ENCODE assay signal across 13 mouse cellular contexts in genomic region chr8:125686221-125686865, GRCm38 (mm10). TPM values are rescaled to one million over a fixed set of nuclear protein-coding genes. Genes with fewer than 3 reads are reported as not detected.
A peak's percentile ranks its signal among the peaks of the same experiment; 100 is the strongest.
DNase-seq lines count a peak whose midpoint lies in the region; ATAC-seq and TF ChIP-seq lines count a peak whose summit lies in the region.
"Had no signal": no experiment of that assay in that cellular context is flagged by ENCODE, and none has a peak within 500 bp of the region (broad histone marks: within the 10 kb centered on the region; RNA-seq: fewer than 3 reads in every experiment).

No protein-coding gene starts in this region.

- H3K4me1 ChIP-seq in heart, embryonic 11.5 days (ENCODE audit: control insufficient read depth, insufficient read depth, low read length) = peaks cover 17% of the 10 kb centered on the region
- peaks cover 3% of the 10 kb centered on the region; the same call in 1 of the 2 replicates for H3K4me1 ChIP-seq in heart, adult 2 months (ENCODE audit: control insufficient read depth, insufficient read depth, low read length)
- H3K4me1 ChIP-seq in kidney, embryonic 15.5 days = peaks cover 26% of the 10 kb centered on the region
- H3K4me1 ChIP-seq: midbrain, embryonic 15.5 days had no signal

- ATAC-seq in heart, embryonic 11.5 days (replicated peaks; ENCODE audit: insufficient number of reproducible peaks, low FRiP score, low TSS enrichment) = no peak
- no peak for ATAC-seq in kidney, embryonic 15.5 days (replicated peaks; ENCODE audit: low FRiP score)
- ATAC-seq: midbrain, embryonic 15.5 days had no signal

- intact Hi-C loops in heart, adult 2 months (cut with DNase I) = no loop called here

- no peak for DNase-seq in heart, adult 2 months
- peak; percentile 53 to 58 for DNase-seq in kidney, adult 8-10 months
- peak; percentile 65 for DNase-seq in brain, embryonic 14.5 days (ENCODE audit: low read depth)
- DNase-seq in kidney, postnatal 14 days = peak; percentile 58
- no peak for DNase-seq in layer of hippocampus, postnatal 36 days
- DNase-seq: adrenal gland, adult 8-10 months; cerebellum, adult 9-10 months; gastrocnemius, postnatal 10 days; lung, adult 18-20 months; retina, postnatal 1 day had no signal

- H3K27ac ChIP-seq in heart, embryonic 11.5 days (ENCODE audit: low read depth, low read length) = peak overlapping the region; percentile 35; the same call in 1 of the 2 replicates
- H3K27ac ChIP-seq in heart, adult 2 months = no peak overlapping the region
- H3K27ac ChIP-seq in kidney, embryonic 15.5 days = no peak overlapping the region
- H3K27ac ChIP-seq: midbrain, embryonic 15.5 days had no signal

- TF ChIP-seq CTCF in heart, adult 2 months (IDR thresholded peaks at IDR 0.05) = no peak
- TF ChIP-seq CTCF in brain, embryonic 14.5 days (IDR thresholded peaks at IDR 0.05; ENCODE audit: borderline replicate concordance, extremely low read depth, insufficient read depth, insufficient read length) = no peak

- H3K9ac ChIP-seq in heart, embryonic 11.5 days (ENCODE audit: low read depth, low read length) = 0 out of 2 replicates have a peak overlapping the region, but pooled peaks have one; percentile 12
- no peak overlapping the region for H3K9ac ChIP-seq in heart, adult 2 months (ENCODE audit: low read depth, low read length)
- H3K9ac ChIP-seq in kidney, embryonic 15.5 days = no peak overlapping the region
- H3K9ac ChIP-seq: midbrain, embryonic 15.5 days had no signal

- H3K79me2 ChIP-seq in heart, adult 2 months (replicated peaks; ENCODE audit: control insufficient read depth, insufficient read depth, low read length) = no peaks in the 10 kb centered on the region

- H3K4me3 ChIP-seq in heart, embryonic 11.5 days (ENCODE audit: low read depth, low read length) = no peak overlapping the region
- H3K4me3 ChIP-seq in heart, adult 2 months = no peak overlapping the region
- H3K4me3 ChIP-seq in kidney, embryonic 15.5 days (replicated peaks) = no peak overlapping the region
- H3K4me3 ChIP-seq: midbrain, embryonic 15.5 days had no signal

- H3K36me3 ChIP-seq in heart, embryonic 11.5 days (ENCODE audit: control insufficient read depth, insufficient read depth, low read length) = no peaks in the 10 kb centered on the region
- H3K36me3 ChIP-seq in heart, adult 2 months (ENCODE audit: control insufficient read depth, insufficient read depth, low read length) = no peaks in the 10 kb centered on the region
- no peaks in the 10 kb centered on the region for H3K36me3 ChIP-seq in kidney, embryonic 15.5 days
- H3K36me3 ChIP-seq: midbrain, embryonic 15.5 days had no signal

- no peak for TF ChIP-seq POLR2A in heart, adult 2 months (IDR thresholded peaks at IDR 0.05; ENCODE audit: insufficient read depth, low read depth, low read length)
- TF ChIP-seq POLR2A in brain, embryonic 14.5 days (IDR thresholded peaks at IDR 0.05; ENCODE audit: borderline replicate concordance, extremely low read depth, insufficient read depth, insufficient read length, poor library complexity, severe bottlenecking) = no peak

- no peaks in the 10 kb centered on the region for H3K9me3 ChIP-seq in heart, embryonic 11.5 days (replicated peaks; ENCODE audit: control insufficient read depth, low read length)
- no peaks in the 10 kb centered on the region for H3K9me3 ChIP-seq in kidney, embryonic 15.5 days (replicated peaks)
- H3K9me3 ChIP-seq: midbrain, embryonic 15.5 days had no signal

- TF ChIP-seq EP300 in heart, adult 2 months (IDR thresholded peaks at IDR 0.05; ENCODE audit: insufficient read depth, low read depth, low read length) = no peak

- no peaks in the 10 kb centered on the region for H3K27me3 ChIP-seq in heart, embryonic 11.5 days (ENCODE audit: control insufficient read depth, insufficient read depth, low read length)
- no peaks in the 10 kb centered on the region for H3K27me3 ChIP-seq in heart, adult 2 months (ENCODE audit: control insufficient read depth, insufficient read depth, low read length)
- no peaks in the 10 kb centered on the region for H3K27me3 ChIP-seq in kidney, embryonic 15.5 days
- H3K27me3 ChIP-seq: midbrain, embryonic 15.5 days had no signal

- WGBS in heart, embryonic 11.5 days (ENCODE audit: insufficient replicate concordance) = 72% methylated on average over 9 of the region's 9 CpGs
- 69% methylated on average over 9 of the region's 9 CpGs for WGBS in heart, adult 2 months
- 62% methylated on average over 9 of the region's 9 CpGs for WGBS in kidney, embryonic 15.5 days

- no peak overlapping the region for H3K4me2 ChIP-seq in heart, embryonic 11.5 days
- no peak overlapping the region for H3K4me2 ChIP-seq in kidney, embryonic 15.5 days
- H3K4me2 ChIP-seq: midbrain, embryonic 15.5 days had no signal

RNA-seq across cellular contexts. Expression of gene Map10, which starts 16.7 kb away (rescaled TPM):
- polyA plus RNA-seq in heart, embryonic 11.5 days (2014; fragmentation: Nextera tagmentation; extraction: Ambion mirVana) = 6.1 and 8.1 TPM in 2 replicates
- total RNA-seq in heart, adult 2 months (2021) = 1 to 10 TPM; 4.9 to 5.9 TPM
- 1.5 and 2.6 TPM in 2 replicates for polyA plus RNA-seq in heart, adult 2 months (2012; rRNA removed)
- polyA plus RNA-seq in kidney, embryonic 15.5 days (2015; fragmentation: Nextera tagmentation; extraction: Ambion mirVana) = 6.1 and 7.1 TPM in 2 replicates
- polyA plus RNA-seq in brain, embryonic 14.5 days (2012; rRNA removed) = 5.1 and 5.8 TPM in 2 replicates
- total RNA-seq in layer of hippocampus, postnatal 36 days (2021) = 1 to 10 TPM; 6.0 to 6.8 TPM

RNA-seq across cellular contexts. Expression of gene Ntpcr, which starts 43.4 kb away (rescaled TPM):
- polyA plus RNA-seq in heart, embryonic 11.5 days (2014; fragmentation: Nextera tagmentation; extraction: Ambion mirVana) = 25.3 and 29.5 TPM in 2 replicates
- 10 to 100 TPM; 12.3 to 13.9 TPM for total RNA-seq in heart, adult 2 months (2021)
- polyA plus RNA-seq in heart, adult 2 months (2012; rRNA removed) = 20.8 TPM in 2 replicates
- 23.1 and 28.7 TPM in 2 replicates for polyA plus RNA-seq in kidney, embryonic 15.5 days (2015; fragmentation: Nextera tagmentation; extraction: Ambion mirVana)
- polyA plus RNA-seq in brain, embryonic 14.5 days (2012; rRNA removed) = 27.9 and 30.4 TPM in 2 replicates
- 10 to 100 TPM; 20.8 TPM for total RNA-seq in layer of hippocampus, postnatal 36 days (2021)

Comparison
In these comparisons a context has a peak if more than half of its experiments do, and no peak if none do; other contexts are left out.
1. DNase-seq: peak in kidney, adult 8-10 months (2 of 2), brain, embryonic 14.5 days (single experiment) and kidney, postnatal 14 days (single experiment); none in heart, adult 2 months (0 of 2) and layer of hippocampus, postnatal 36 days (0 of 2).